Mouse (Mus musculus) c-Kit-positive CD71-positive TER-119-negative erythroid progenitor cells, embryonic 14.5 days (primary cell): ENCODE measurements around the gene Kctd12.

Experiments
- DNase-seq: peaks from one replicate; pipeline ENCODE4 v3.0.0-alpha.2; 2013; ENCODE audit warnings: low read depth

Gene Kctd12

GRCm38 (mm10) chr14:102982627-102983540, at the start of gene Kctd12:
Gene Kctd12 (minus strand): TSS chr14:102982637.
- no peak for DNase-seq

GRCm38 (mm10) chr14:103029203-103029602, 46.8 kb upstream of the Kctd12 start:
- DNase-seq = no peak

GRCm38 (mm10) chr14:103020046-103020445, 37.6 kb upstream of the Kctd12 start:
- no peak for DNase-seq

- DNase-seq = no peak
These were observed 34.6 kb upstream of the Kctd12 start for GRCm38 (mm10) chr14:103017009-103017408.

- DNase-seq = peak; percentile 53
These were observed 30.2 kb upstream of the Kctd12 start for GRCm38 (mm10) chr14:103012563-103013150.

GRCm38 (mm10) chr14:103011782-103012181, 29.3 kb upstream of the Kctd12 start:
- DNase-seq = peak; percentile 23

- no peak for DNase-seq
These were observed 25.3 kb upstream of the Kctd12 start for GRCm38 (mm10) chr14:103007737-103008136.

- DNase-seq = peak; percentile 44
These were observed 12.5 kb upstream of the Kctd12 start for GRCm38 (mm10) chr14:102994662-102995561.

GRCm38 (mm10) chr14:102990765-102991164, 8.3 kb upstream of the Kctd12 start:
- no peak for DNase-seq

GRCm38 (mm10) chr14:102989866-102990265, 7.4 kb upstream of the Kctd12 start:
- DNase-seq = no peak

GRCm38 (mm10) chr14:102989254-102989653, 6.8 kb upstream of the Kctd12 start:
- DNase-seq = no peak

- DNase-seq = no peak
These were observed 5.2 kb upstream of the Kctd12 start for GRCm38 (mm10) chr14:102987626-102988025.

GRCm38 (mm10) chr14:102983686-102984085, 1.2 kb upstream of the Kctd12 start:
- no peak for DNase-seq

- no peak for DNase-seq
These were observed 316 bp downstream of the Kctd12 start for GRCm38 (mm10) chr14:102982016-102982626.

- DNase-seq = no peak
These were observed 909 bp downstream of the Kctd12 start for GRCm38 (mm10) chr14:102981441-102982015.

GRCm38 (mm10) chr14:102980986-102981385, 1.5 kb downstream of the Kctd12 start:
- DNase-seq = no peak

- DNase-seq = no peak
These were observed 2.0 kb downstream of the Kctd12 start for GRCm38 (mm10) chr14:102980481-102980880.

GRCm38 (mm10) chr14:102979831-102980230, 2.6 kb downstream of the Kctd12 start:
- DNase-seq = no peak

GRCm38 (mm10) chr14:102975865-102976264, 6.6 kb downstream of the Kctd12 start:
- no peak for DNase-seq

GRCm38 (mm10) chr14:102968824-102969223, 13.6 kb downstream of the Kctd12 start:
- no peak for DNase-seq

- DNase-seq = no peak
These were observed 16.2 kb downstream of the Kctd12 start for GRCm38 (mm10) chr14:102966241-102966640.
